Mouse (Mus musculus) heart, embryonic 13.5 days (tissue): ENCODE data around the gene Tsc22d3. TPM values are rescaled to one million over a fixed set of nuclear protein-coding genes. Genes with fewer than 3 reads are reported as not detected.

Experiments used
- ATAC-seq: fragments of 200-750 bp; cut with Nextera tagmentation; 2 replicates; pipeline ENCODE4 v1.8.0; 2017; ENCODE audit warnings: moderate TSS enrichment; ENCODE audit not compliant: insufficient number of reproducible peaks, low FRiP score, low TSS enrichment; ENCODE audit errors: extremely low read depth
- H3K27ac ChIP-seq: fragments of 300-500 bp; sonication (generic); replicated peaks from 2 replicates; pipeline ENCODE4 v1.5.1; 2015; ENCODE audit warnings: moderate library complexity, mild to moderate bottlenecking, inconsistent platforms
- H3K27me3 ChIP-seq: fragments of 300-500 bp; sonication (generic); replicated peaks from 2 replicates; pipeline ENCODE4 v1.6.1; 2015; ENCODE audit warnings: mild to moderate bottlenecking, inconsistent platforms
- H3K36me3 ChIP-seq: fragments of 300-500 bp; sonication (generic); 2 replicates; pipeline ENCODE4 v1.6.1; 2015; ENCODE audit warnings: mild to moderate bottlenecking, inconsistent platforms
- H3K4me1 ChIP-seq: fragments of 300-500 bp; sonication (generic); 2 replicates; pipeline ENCODE4 v1.6.1; 2015; ENCODE audit warnings: inconsistent platforms
- H3K4me2 ChIP-seq: fragments of 300-500 bp; sonication (generic); 2 replicates; pipeline ENCODE4 v1.6.1; 2015; ENCODE audit warnings: inconsistent platforms, mild to moderate bottlenecking, moderate library complexity
- H3K4me3 ChIP-seq: fragments of 300-500 bp; sonication (generic); 2 replicates; pipeline ENCODE4 v1.5.1; 2015; ENCODE audit warnings: moderate library complexity, mild to moderate bottlenecking, inconsistent platforms
- H3K9ac ChIP-seq: fragments of 300-500 bp; sonication (generic); 2 replicates; pipeline ENCODE4 v1.6.1; 2015; ENCODE audit warnings: inconsistent platforms, mild to moderate bottlenecking, moderate library complexity
- H3K9me3 ChIP-seq: fragments of 300-500 bp; sonication (generic); 2 replicates; pipeline ENCODE4 v1.6.1; 2016; ENCODE audit warnings: inconsistent platforms
- WGBS: fragments of 180-500 bp; shearing (Covaris S2); methylation state at CpG from one replicate; pipeline ENCODE4 v1.1.7; 2015; ENCODE audit warnings: mixed read lengths; 5-methylcytosine and 5-hydroxymethylcytosine counted together
- polyA plus RNA-seq: library from polyadenylated mRNA; unstranded; fragments of >200 nt; fragmentation: Nextera tagmentation; extraction: Ambion mirVana; gene quantifications from 2 replicates; pipeline ENCODE4 v1.2.1, GENCODE M21; 2015

Tsc22d3 gene
- polyA plus RNA-seq, 1 experiment from 2014 or later, result 163 TPM

GRCm38 (mm10) chrX:140591176-140591575 lies 9.3 kb downstream of the Tsc22d3 start:
- whole genome bisulfite sequencing, result 60% methylated on average over 3 of the region's 3 CpGs
- Histone ChIP-seq H3K4me3 (no peak overlapping the region), H3K4me1 (no peaks in the 10 kb centered on the region), H3K9ac (no peak overlapping the region), H3K27ac (no peak overlapping the region), H3K4me2 (no peak overlapping the region), H3K27me3 (peaks cover 27% of the 10 kb centered on the region), H3K9me3 (no peaks in the 10 kb centered on the region), H3K36me3 (peaks cover 12% of the 10 kb centered on the region)
- ATAC-seq, result no peak

DNA sequence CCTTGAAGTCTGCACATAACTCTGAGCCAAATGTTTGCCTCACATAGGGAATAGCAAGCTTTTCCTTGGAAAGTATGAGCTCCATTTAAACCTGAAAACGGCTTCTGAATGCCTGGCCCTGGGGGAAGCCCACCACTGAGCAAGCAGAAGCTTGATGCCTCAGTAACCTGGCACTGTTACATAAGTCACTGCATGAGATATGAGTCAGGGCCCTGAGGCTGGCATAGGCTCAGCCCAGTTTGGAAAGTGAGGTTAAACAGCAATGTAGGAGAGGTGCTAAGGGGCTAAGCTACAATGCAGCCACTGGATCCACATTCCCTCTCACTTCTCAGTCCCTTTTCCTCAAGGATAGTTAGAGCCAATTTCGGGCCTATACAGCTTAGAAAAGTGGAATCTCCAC lies 10.3 kb downstream of the Tsc22d3 start:
- Histone ChIP-seq H3K9ac (no peak overlapping the region), H3K4me2 (no peak overlapping the region), H3K4me1 (no peaks in the 10 kb centered on the region), H3K27me3 (peaks cover 24% of the 10 kb centered on the region), H3K27ac (no peak overlapping the region), H3K9me3 (no peaks in the 10 kb centered on the region), H3K4me3 (no peak overlapping the region), H3K36me3 (peaks cover 8% of the 10 kb centered on the region)
- WGBS, result 69% methylated on average over 2 of the region's 2 CpGs
- no peak for ATAC-seq

DNA sequence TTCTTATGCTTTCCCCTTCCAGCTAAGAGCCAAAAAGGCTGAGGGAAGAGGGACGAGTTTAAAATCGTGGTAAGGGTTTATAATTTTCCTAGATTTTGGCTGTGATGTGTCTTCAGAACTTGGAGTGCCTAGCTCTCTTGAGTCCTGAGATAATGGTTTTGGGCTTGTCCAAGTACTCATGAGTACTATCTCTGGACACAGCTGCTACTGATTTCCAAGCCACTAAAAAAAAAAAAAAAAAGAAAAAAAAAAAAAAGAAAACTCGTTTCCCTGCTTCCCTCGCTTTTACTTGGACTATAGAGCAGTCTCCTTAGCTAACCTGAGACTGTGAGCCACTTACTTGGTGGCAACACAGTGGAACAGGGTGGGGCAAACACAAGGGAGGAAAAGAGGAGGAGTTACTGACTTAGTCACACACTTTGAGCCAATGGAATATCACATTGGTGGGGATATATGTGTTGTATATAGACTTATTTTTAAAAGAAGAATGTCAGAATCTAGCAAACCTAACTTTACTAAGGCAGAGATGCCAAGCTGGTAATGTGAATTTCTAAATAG lies 11.2 kb downstream of the Tsc22d3 start:
- H3K27ac ChIP-seq, result no peak overlapping the region
- peaks cover 30% of the 10 kb centered on the region for H3K27me3 ChIP-seq
- no peak overlapping the region for H3K4me3 ChIP-seq
- no peak overlapping the region for H3K9ac ChIP-seq
- no peak for ATAC-seq
- H3K4me1 ChIP-seq, result no peaks in the 10 kb centered on the region
- no peak overlapping the region for H3K4me2 ChIP-seq
- no peaks in the 10 kb centered on the region for H3K9me3 ChIP-seq
- WGBS, result 69% methylated on average over 4 of the region's 4 CpGs
- 0 out of 2 replicates have a peak, but pooled peaks cover 6% of the 10 kb centered on the region for H3K36me3 ChIP-seq

GRCm38 (mm10) chrX:140588534-140588933 lies 11.9 kb downstream of the Tsc22d3 start:
- Histone ChIP-seq H3K9me3 (no peaks in the 10 kb centered on the region), H3K4me1 (no peaks in the 10 kb centered on the region), H3K9ac (no peak overlapping the region), H3K36me3 (0 out of 2 replicates have a peak, but pooled peaks cover 6% of the 10 kb centered on the region), H3K4me3 (no peak overlapping the region), H3K4me2 (no peak overlapping the region), H3K27ac (no peak overlapping the region), H3K27me3 (peaks cover 35% of the 10 kb centered on the region)
- no peak for ATAC-seq
- 80% methylated on average over 5 of the region's 5 CpGs for WGBS

GRCm38 (mm10) chrX:140580416-140580815 lies 20.0 kb downstream of the Tsc22d3 start:
- no peaks in the 10 kb centered on the region for H3K36me3 ChIP-seq
- H3K4me2 ChIP-seq, result no peak overlapping the region
- no peak overlapping the region for H3K4me3 ChIP-seq
- peaks cover 45% of the 10 kb centered on the region for H3K27me3 ChIP-seq
- 0 out of 2 replicates have a peak overlapping the region, but pooled peaks have one; percentile 36 for H3K27ac ChIP-seq
- peaks cover 22% of the 10 kb centered on the region for H3K4me1 ChIP-seq
- H3K9ac ChIP-seq, result no peak overlapping the region
- ATAC-seq, result no peak
- WGBS, result 45% methylated on average over 3 of the region's 3 CpGs
- no peaks in the 10 kb centered on the region for H3K9me3 ChIP-seq

GRCm38 (mm10) chrX:140575636-140576035 lies 24.8 kb downstream of the Tsc22d3 start:
- no peak for ATAC-seq
- Histone ChIP-seq H3K4me2 (no peak overlapping the region), H3K36me3 (0 out of 2 replicates have a peak, but pooled peaks cover 2% of the 10 kb centered on the region), H3K9ac (no peak overlapping the region), H3K9me3 (no peaks in the 10 kb centered on the region), H3K4me3 (no peak overlapping the region), H3K27me3 (peaks cover 40% of the 10 kb centered on the region), H3K4me1 (peaks cover 16% of the 10 kb centered on the region; the same call in 1 of the 2 replicates), H3K27ac (no peak overlapping the region)
- 77% methylated on average over 3 of the region's 3 CpGs for WGBS

- 0 out of 2 replicates have a peak, but pooled peaks cover 2% of the 10 kb centered on the region for H3K36me3 ChIP-seq
- H3K9me3 ChIP-seq, result no peaks in the 10 kb centered on the region
- no peak for ATAC-seq
- H3K4me2 ChIP-seq, result no peak overlapping the region
- no peak overlapping the region for H3K9ac ChIP-seq
- H3K27me3 ChIP-seq, result peaks cover 40% of the 10 kb centered on the region
- WGBS, result 37% methylated on average over 1 of the region's 1 CpGs
- H3K4me3 ChIP-seq, result no peak overlapping the region
- peaks cover 13% of the 10 kb centered on the region; the same call in 1 of the 2 replicates for H3K4me1 ChIP-seq
- H3K27ac ChIP-seq, result no peak overlapping the region
Measured at GRCm38 (mm10) chrX:140575200-140575599, 25.3 kb downstream of the Tsc22d3 start.

- ATAC-seq, result no peak
- H3K27me3 ChIP-seq, result peaks cover 34% of the 10 kb centered on the region
- H3K4me1 ChIP-seq, result peaks cover 18% of the 10 kb centered on the region
- 40% methylated on average over 2 of the region's 2 CpGs for WGBS
- peak overlapping the region; percentile 32; the same call in 1 of the 2 replicates for H3K27ac ChIP-seq
- 0 out of 2 replicates have a peak, but pooled peaks cover 2% of the 10 kb centered on the region for H3K36me3 ChIP-seq
- H3K9ac ChIP-seq, result no peak overlapping the region
- H3K4me3 ChIP-seq, result no peak overlapping the region
- no peaks in the 10 kb centered on the region for H3K9me3 ChIP-seq
- no peak overlapping the region for H3K4me2 ChIP-seq
Measured at GRCm38 (mm10) chrX:140572702-140573338, 27.6 kb downstream of the Tsc22d3 start.

DNA sequence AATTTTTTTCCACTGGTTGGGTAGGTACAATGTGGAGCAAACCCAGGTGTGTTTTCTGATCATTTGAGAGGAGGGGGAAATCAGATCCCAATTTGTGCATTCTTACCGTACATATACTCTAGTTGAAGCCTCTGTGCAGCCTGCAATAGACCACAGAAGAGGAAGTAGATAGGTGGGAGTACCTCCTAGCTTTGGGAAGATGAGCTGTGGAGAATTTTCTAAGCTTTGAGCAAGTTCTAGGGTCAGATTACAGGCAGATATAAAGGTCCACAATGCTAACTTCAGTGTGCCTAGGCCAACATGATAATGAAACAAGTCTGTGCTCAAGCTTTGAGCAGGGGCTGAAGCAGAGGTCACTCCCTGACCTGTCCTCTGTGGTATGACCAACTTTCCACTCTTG lies 30.9 kb downstream of the Tsc22d3 start:
- no peak for ATAC-seq
- 0 out of 2 replicates have a peak, but pooled peaks cover 2% of the 10 kb centered on the region for H3K36me3 ChIP-seq
- no peaks in the 10 kb centered on the region for H3K9me3 ChIP-seq
- H3K4me2 ChIP-seq, result no peak overlapping the region
- 83% methylated on average over 1 of the region's 1 CpGs for WGBS
- H3K27ac ChIP-seq, result no peak overlapping the region
- peaks cover 25% of the 10 kb centered on the region; the same call in 1 of the 2 replicates for H3K27me3 ChIP-seq
- H3K4me3 ChIP-seq, result no peak overlapping the region
- no peak overlapping the region for H3K9ac ChIP-seq
- H3K4me1 ChIP-seq, result peaks cover 25% of the 10 kb centered on the region

GRCm38 (mm10) chrX:140567711-140568407 lies 32.6 kb downstream of the Tsc22d3 start:
- H3K27ac ChIP-seq, result peak overlapping the region; percentile 39; the same call in 1 of the 2 replicates
- 0 out of 2 replicates have a peak, but pooled peaks cover 2% of the 10 kb centered on the region for H3K36me3 ChIP-seq
- peaks cover 16% of the 10 kb centered on the region; the same call in 1 of the 2 replicates for H3K27me3 ChIP-seq
- no peak overlapping the region for H3K4me2 ChIP-seq
- H3K9ac ChIP-seq, result no peak overlapping the region
- H3K4me3 ChIP-seq, result no peak overlapping the region
- H3K9me3 ChIP-seq, result no peaks in the 10 kb centered on the region
- WGBS, result 19% methylated on average over 1 of the region's 1 CpGs
- no peak for ATAC-seq
- H3K4me1 ChIP-seq, result peaks cover 26% of the 10 kb centered on the region

DNA sequence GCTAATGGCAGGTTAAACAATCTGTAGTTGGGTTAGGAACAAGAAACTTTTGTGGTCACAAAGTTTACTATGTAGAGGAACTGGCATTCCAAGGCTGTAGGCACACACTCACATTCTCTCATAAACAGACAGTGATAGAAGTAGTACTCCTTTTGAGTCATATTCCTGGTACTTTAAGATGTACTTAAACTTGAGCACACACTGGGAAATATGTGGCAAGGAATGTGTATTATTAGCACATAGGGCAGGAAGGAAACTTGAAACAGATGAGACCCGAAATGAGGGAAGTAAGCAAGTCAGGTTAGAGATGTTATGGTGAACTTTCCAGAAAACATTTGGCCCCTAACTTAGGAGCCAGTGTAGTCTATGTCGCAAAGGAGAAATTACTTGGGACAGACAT lies 34.7 kb downstream of the Tsc22d3 start:
- no peak overlapping the region for H3K4me3 ChIP-seq
- peaks cover 12% of the 10 kb centered on the region; the same call in 1 of the 2 replicates for H3K27me3 ChIP-seq
- H3K9me3 ChIP-seq, result no peaks in the 10 kb centered on the region
- H3K27ac ChIP-seq, result no peak overlapping the region
- peaks cover 26% of the 10 kb centered on the region for H3K4me1 ChIP-seq
- H3K9ac ChIP-seq, result no peak overlapping the region
- ATAC-seq, result no peak
- H3K4me2 ChIP-seq, result no peak overlapping the region
- H3K36me3 ChIP-seq, result no peaks in the 10 kb centered on the region
- 71% methylated on average over 2 of the region's 2 CpGs for WGBS
